Mouse (Mus musculus) right cerebral cortex, postnatal 4 days (tissue): ENCODE data around the gene Podnl1.

Source experiments
- DNase-seq: peaks from one replicate; pipeline ENCODE4 v3.0.0-alpha.2; 2022

The Podnl1 gene

GRCm38 (mm10) chr8:84125656-84126055 lies at the start of gene Podnl1:
TSS of gene Podnl1 (plus strand) at chr8:84125989.
- no peak for DNase-seq

GRCm38 (mm10) chr8:84076412-84076811 lies 49.4 kb upstream of the Podnl1 start:
- DNase-seq = no peak

- no peak for DNase-seq
Observed at GRCm38 (mm10) chr8:84076849-84077248, 48.9 kb upstream of the Podnl1 start.

GRCm38 (mm10) chr8:84079206-84079605 lies 46.6 kb upstream of the Podnl1 start:
- DNase-seq = no peak

- no peak for DNase-seq
Observed at GRCm38 (mm10) chr8:84083829-84084241, 42.0 kb upstream of the Podnl1 start.

GRCm38 (mm10) chr8:84084341-84085115 lies 41.3 kb upstream of the Podnl1 start:
- DNase-seq = no peak

GRCm38 (mm10) chr8:84087156-84087555 lies 38.6 kb upstream of the Podnl1 start:
- DNase-seq = no peak

GRCm38 (mm10) chr8:84087821-84088220 lies 38.0 kb upstream of the Podnl1 start:
- no peak for DNase-seq

- no peak for DNase-seq
Observed at GRCm38 (mm10) chr8:84089277-84089676, 36.5 kb upstream of the Podnl1 start.

GRCm38 (mm10) chr8:84090585-84090984 lies 35.2 kb upstream of the Podnl1 start:
- DNase-seq = no peak

- DNase-seq = no peak
Observed at GRCm38 (mm10) chr8:84096061-84096460, 29.7 kb upstream of the Podnl1 start.

- no peak for DNase-seq
Observed at GRCm38 (mm10) chr8:84098376-84098775, 27.4 kb upstream of the Podnl1 start.

- no peak for DNase-seq
Observed at GRCm38 (mm10) chr8:84101476-84102270, 24.1 kb upstream of the Podnl1 start.

- DNase-seq = no peak
Observed at GRCm38 (mm10) chr8:84103601-84104000, 22.2 kb upstream of the Podnl1 start.

- peak; percentile 73 for DNase-seq
Observed at GRCm38 (mm10) chr8:84104221-84104620, 21.6 kb upstream of the Podnl1 start.

GRCm38 (mm10) chr8:84104697-84105609 lies 20.8 kb upstream of the Podnl1 start, which contains the start of gene Dcaf15:
TSS of gene Dcaf15 (minus strand) at chr8:84104768.
- peak; percentile 98 for DNase-seq

GRCm38 (mm10) chr8:84105676-84106075 lies 20.1 kb upstream of the Podnl1 start:
- no peak for DNase-seq

GRCm38 (mm10) chr8:84106216-84107040 lies 19.4 kb upstream of the Podnl1 start:
- DNase-seq = no peak

GRCm38 (mm10) chr8:84115646-84116045 lies 10.1 kb upstream of the Podnl1 start:
- DNase-seq = no peak

GRCm38 (mm10) chr8:84122151-84122550 lies 3.6 kb upstream of the Podnl1 start:
- DNase-seq = no peak

- no peak for DNase-seq
Observed at GRCm38 (mm10) chr8:84126742-84127141, 953 bp downstream of the Podnl1 start.
